Mouse (Mus musculus) lung, adult 2 months (tissue): ENCODE data around the gene Rev1.

Source experiments
- CTCF ChIP-seq: fragments of 200-500 bp; IDR thresholded peaks from 2 replicates; pipeline ENCODE4 v1.5.1; 2011; ENCODE audit warnings: mild to moderate bottlenecking, low read length, control low read depth; ENCODE audit not compliant: insufficient read depth
- POLR2A ChIP-seq: fragments of 200-500 bp; IDR thresholded peaks from 2 replicates; pipeline ENCODE4 v1.6.1; 2011; ENCODE audit warnings: low read depth, mild to moderate bottlenecking, control low read depth, low read length, borderline replicate concordance; ENCODE audit errors: extremely low read depth

DNA sequence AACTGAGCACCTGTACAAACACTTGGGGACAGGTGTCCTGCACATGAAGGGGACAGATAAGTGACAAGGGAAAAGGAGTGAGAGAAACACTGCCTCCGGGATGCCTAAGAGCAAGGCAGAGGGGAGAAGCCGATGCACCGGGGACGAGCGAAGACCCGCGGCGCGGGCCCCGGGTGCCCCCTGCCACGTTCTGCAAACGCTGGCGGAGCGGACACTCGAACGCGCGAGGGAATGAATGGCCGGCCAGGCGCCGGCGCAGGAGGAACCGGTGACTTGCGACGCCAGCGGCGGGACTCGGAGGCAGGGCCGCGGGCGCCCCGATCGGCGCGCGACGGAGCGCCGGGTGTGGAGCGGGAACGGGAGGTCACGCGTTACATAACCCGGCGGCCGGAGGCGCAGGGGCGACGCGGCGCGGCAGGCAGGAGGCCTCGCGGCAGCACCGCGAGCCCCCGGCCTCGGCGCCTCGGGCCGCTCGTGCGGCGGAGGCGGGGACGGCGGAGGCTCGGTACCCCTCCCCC, 623 bp downstream of the Rev1 start:
- TF ChIP-seq CTCF (no peak), POLR2A (no peak)
